Mouse (Mus musculus): ENCODE measurements around the gene Trpc5os. TPM values are rescaled to one million over a fixed set of nuclear protein-coding genes. Genes with fewer than 3 reads are reported as not detected.

Gene Trpc5os
- total RNA-seq (2021), result not detected
- long read RNA-seq, experiment 1, result 0 reads
- long read RNA-seq, experiment 2, result 0 reads

DNA sequence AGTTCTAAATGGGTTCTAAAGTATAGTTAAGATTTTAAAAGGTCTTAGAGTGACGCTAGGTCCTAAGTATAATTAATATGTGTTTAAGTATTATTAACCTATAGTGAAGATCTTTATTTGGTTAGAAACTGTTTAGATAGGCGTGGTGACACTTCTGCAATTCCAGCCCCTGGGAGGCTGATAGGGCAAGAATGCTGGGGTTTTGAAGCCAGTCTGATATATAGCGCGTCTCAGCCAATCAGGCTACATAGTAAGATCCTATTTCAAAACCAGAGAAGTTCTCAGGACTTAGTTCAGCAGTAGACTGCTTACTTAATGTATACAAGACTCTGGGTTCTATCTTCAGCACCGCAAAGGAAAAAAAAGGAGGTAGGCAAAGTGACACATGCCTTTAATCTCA is at the start of gene Trpc5os:
Gene Trpc5os, plus strand, starts transcription at position 301 of the 400 bp plus-strand sequence.
- intact Hi-C loops (cut with DNase I), result no loop called here
- H3K27ac ChIP-seq, result no peak within 1 kb of the TSS
- no peak for TF ChIP-seq CTCF (IDR thresholded peaks at IDR 0.05)
- H3K4me3 ChIP-seq, result no peak within 1 kb of the TSS
- DNase-seq, result no peak

DNA sequence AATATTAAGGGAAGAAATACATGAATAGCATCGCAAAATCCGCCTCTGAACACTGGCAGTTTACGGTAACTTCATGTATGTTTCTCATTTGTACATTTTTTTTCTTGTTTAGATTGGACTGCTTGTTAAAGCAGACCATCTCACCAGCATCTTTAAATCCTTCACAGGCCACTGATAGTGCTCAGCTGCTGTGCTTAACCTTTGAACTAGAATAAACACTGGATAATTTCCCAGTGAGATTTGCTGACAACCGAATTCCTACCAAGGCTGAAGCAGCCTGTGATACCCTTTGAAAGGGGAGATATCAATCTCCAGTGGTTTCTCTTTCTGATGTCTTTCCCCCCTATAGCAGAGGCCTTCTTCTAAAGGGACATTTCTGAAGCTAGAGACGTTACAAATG is 48.3 kb upstream of the Trpc5os start:
- intact Hi-C loops (cut with DNase I), result no loop called here
- no peak for DNase-seq
- H3K27ac ChIP-seq, result no peak overlapping the region
- no peak overlapping the region for H3K4me3 ChIP-seq
- TF ChIP-seq CTCF (IDR thresholded peaks at IDR 0.05), result no peak

DNA sequence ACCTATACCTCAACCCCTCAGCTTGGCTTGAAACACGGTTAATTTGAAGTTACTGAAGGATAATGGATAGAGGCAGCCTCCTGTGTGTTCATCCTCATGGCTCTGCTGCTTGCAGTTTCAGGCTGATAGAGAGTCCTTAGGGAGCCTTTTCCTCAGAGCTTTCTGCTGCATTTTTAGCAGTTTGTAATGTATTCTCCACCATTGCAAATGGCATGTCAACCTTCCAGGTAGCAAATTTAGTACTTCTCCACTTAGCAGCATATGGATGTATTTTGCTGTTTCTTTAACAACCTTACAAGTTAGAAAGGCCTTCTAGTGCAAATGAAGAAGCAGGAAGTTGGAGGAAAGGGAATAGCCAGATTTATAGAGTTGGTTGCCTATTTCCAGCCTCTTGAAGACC is 36.1 kb upstream of the Trpc5os start:
- Histone ChIP-seq H3K4me3 (no peak overlapping the region), H3K27ac (no peak overlapping the region)
- no peak for DNase-seq
- no peak for TF ChIP-seq CTCF (IDR thresholded peaks at IDR 0.05)
- intact Hi-C loops (cut with DNase I), result no loop called here

DNA sequence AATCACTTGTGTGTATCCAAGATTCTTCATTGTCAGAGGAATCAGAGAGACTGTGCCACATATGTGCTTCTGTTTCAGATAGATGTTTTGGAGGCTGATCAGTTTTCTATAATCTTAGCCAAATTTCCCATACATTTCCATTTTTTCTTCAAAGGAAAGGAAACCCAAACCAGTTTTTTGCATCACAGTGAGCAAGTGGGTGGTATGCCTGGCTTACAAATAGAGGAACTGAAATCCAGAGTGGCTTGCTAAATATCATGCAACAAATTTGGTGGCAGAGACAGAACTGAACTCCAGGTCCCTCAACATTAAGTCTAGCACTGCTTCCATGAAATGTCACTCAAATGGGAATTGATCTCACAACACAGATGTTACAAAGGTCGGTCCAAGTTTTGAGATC is 35.3 kb upstream of the Trpc5os start:
- no peak for DNase-seq
- intact Hi-C loops (cut with DNase I), result no loop called here

DNA sequence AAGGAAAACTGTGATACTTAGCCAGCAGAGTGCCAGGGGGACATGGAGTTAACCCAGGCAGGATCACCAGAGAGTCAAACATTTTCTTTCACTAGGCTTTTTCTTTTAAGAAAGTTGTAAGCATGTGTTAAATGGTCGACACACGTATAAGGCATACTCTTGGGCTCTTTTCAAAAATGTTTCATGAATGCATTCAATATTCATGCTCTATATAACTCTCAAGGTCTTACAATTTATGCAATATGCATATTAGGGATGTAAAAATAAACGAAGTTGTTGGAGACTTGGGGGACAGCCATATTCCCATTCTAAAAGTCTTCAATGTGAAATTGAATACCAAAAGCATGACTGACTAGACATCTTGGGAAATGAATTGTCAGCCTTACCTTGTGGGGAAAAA is 32.5 kb upstream of the Trpc5os start:
- DNase-seq, result no peak
- intact Hi-C loops (cut with DNase I), result no loop called here
- no peak for TF ChIP-seq CTCF (IDR thresholded peaks at IDR 0.05)
- Histone ChIP-seq H3K4me3 (no peak overlapping the region), H3K27ac (no peak overlapping the region)

More for the DNA sequence above, 35.3 kb upstream of the Trpc5os start:
- H3K27ac ChIP-seq, result no peak overlapping the region
- H3K4me3 ChIP-seq, result no peak overlapping the region
- TF ChIP-seq CTCF (IDR thresholded peaks at IDR 0.05), result no peak

DNA sequence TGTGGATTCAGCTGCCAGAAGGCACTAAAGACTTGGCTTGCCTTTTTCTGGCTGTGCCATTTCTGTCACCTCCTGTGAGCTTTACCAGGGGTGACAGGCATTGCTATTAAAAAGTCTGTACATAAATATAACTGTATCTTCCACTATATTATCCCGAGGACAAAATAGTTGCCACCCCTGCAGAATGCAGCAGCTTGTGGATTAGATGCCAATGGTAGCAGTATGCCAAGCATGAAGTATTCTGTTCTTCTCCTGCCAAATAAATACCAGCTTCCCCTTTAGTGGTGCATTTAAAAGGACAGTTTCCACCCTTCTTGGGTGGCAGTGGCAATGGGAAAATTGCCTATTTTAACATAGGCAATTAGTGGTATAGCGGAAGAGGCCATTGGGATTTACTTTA is 8.0 kb downstream of the Trpc5os start:
- H3K4me3 ChIP-seq, result no peak overlapping the region
- H3K27ac ChIP-seq, result no peak overlapping the region
- no peak for DNase-seq
- intact Hi-C loops (cut with DNase I), result no loop called here
- TF ChIP-seq CTCF (IDR thresholded peaks at IDR 0.05), result no peak

DNA sequence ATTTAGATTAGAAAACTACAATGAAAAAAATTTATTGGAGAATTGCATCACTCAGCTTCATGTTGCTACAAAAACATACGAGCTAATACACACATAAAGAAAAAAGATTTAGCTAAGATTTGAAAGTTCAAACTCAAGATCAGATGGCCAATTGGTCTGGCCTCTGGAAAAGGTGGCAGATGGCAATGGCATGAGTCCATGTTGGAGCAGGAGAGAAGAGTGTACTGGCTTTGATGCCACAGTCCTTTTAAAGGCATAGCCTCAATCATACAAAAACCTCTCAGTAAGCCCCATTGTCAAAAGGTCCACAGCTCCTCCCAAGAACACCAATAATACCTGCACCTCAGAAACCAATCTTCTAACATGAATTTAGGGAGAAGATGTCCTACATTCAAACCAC is 35.0 kb downstream of the Trpc5os start:
- Histone ChIP-seq H3K4me3 (no peak overlapping the region), H3K27ac (no peak overlapping the region)
- DNase-seq, result no peak
- intact Hi-C loops (cut with DNase I), result no loop called here
- no peak for TF ChIP-seq CTCF (IDR thresholded peaks at IDR 0.05)

DNA sequence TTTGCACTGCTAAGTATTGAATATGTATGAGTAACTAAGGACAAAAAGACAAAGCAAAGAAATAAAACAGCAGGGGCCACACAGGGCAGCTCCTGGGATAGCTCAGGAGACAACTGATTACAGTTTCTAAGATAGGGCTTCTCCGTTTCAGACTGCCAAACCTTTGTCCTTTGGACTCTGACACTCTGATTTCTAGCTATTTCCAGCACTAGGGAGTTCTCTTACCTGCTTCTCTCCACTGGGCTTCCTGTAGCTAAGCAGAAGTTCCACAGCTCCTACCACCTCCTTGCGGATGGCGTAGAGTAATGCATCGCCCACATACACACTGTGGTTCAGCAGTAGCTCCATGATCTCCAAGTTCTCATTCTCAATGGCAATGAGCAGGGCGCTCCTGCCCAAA is 66.9 kb downstream of the Trpc5os start:
- TF ChIP-seq CTCF (IDR thresholded peaks at IDR 0.05), result no peak
- intact Hi-C loops (cut with DNase I), result no loop called here
- H3K4me3 ChIP-seq, result no peak overlapping the region
- no peak overlapping the region for H3K27ac ChIP-seq
- no peak for DNase-seq

DNA sequence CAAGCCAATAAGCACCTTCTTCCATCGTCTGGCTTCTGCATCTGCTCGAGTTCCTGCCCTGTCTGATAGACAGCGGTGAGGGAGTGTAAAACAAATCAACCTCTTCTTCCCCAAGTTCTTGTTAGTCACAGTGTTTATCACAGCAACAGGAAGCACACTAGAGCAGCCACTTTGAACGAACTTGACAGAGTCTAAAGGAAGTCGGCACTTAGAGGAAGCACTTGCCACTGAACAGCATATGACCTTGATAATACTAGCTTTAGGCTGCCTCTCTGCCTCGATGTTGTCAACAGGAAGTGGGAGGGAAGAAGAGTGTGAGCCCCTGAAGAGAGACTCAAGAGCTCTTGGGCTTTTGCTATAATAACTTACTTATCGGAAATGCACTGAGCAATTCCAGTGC is 69.7 kb downstream of the Trpc5os start:
- intact Hi-C loops (cut with DNase I), result no loop called here
- DNase-seq, result no peak
- Histone ChIP-seq H3K4me3 (no peak overlapping the region), H3K27ac (no peak overlapping the region)
- no peak for TF ChIP-seq CTCF (IDR thresholded peaks at IDR 0.05)

Other genes with a start within 250 kb of the Trpc5os start
- 1 to 10 TPM; 4.5 to 6.3 TPM for gene Alg13, start 138.8 kb upstream of the Trpc5os start, total RNA-seq (2021)
- under 1 TPM in 1 of 2 experiments, not detected in 1; 0.15 TPM for gene Trpc5, start 231.6 kb downstream of the Trpc5os start, total RNA-seq (2021)
- gene Rtl4, start 232.3 kb downstream of the Trpc5os start, total RNA-seq (2021), result under 1 TPM in 1 of 2 experiments, not detected in 1; 0.13 TPM